Mouse (Mus musculus): ENCODE data around the gene Tas2r135. TPM values are rescaled to one million over a fixed set of nuclear protein-coding genes. Genes with fewer than 3 reads are reported as not detected.

Tas2r135 gene
- 1.6 TPM in 1 of 3 replicates, not detected in the others for total RNA-seq (2017)

GRCm38 (mm10) chr6:42405134-42405533, at the start of gene Tas2r135:
TSS of gene Tas2r135 (plus strand) at chr6:42405434.
- ATAC-seq (replicated peaks; ENCODE audit: insufficient number of reproducible peaks, low FRiP score, low TSS enrichment, poor library complexity, severe bottlenecking) = no peak

DNA sequence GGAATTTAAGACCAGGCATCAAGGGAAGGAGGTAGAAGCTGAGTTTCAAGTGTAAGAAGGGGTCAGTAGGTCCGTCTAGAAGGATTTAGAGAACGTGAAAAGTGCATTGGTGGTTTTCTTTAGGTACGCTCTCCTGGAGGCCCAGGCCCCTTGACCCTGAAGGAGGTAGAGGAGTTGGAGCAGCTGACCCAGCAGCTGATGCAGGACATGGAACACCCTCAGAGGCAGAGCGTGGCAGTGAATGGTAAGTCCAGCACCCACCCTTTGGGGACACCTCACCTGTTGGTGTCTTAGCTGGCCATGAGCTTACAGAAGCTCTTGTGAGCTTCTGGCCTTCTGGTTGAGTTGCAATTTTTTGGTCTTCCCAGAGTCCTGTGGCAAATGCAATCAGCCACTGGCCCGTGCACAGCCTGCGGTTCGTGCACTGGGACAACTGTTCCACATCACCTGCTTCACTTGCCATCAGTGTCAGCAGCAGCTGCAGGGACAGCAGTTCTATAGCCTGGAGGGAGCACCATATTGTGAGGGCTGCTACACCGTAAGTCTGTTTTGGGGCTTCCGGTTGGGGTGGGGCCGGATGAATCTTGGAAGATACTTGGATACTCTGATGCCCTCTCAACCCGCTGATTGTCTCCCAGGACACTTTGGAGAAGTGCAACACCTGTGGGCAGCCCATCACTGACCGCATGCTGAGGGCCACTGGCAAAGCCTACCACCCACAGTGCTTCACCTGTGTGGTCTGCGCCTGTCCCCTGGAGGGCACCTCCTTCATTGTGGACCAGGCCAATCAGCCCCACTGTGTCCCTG, 49.2 kb upstream of the Tas2r135 start:
- ATAC-seq (replicated peaks; ENCODE audit: insufficient number of reproducible peaks, low FRiP score, low TSS enrichment, poor library complexity, severe bottlenecking) = no peak

- no peak for ATAC-seq (replicated peaks; ENCODE audit: insufficient number of reproducible peaks, low FRiP score, low TSS enrichment, poor library complexity, severe bottlenecking)
Observed at GRCm38 (mm10) chr6:42356913-42357312, 48.3 kb upstream of the Tas2r135 start.

DNA sequence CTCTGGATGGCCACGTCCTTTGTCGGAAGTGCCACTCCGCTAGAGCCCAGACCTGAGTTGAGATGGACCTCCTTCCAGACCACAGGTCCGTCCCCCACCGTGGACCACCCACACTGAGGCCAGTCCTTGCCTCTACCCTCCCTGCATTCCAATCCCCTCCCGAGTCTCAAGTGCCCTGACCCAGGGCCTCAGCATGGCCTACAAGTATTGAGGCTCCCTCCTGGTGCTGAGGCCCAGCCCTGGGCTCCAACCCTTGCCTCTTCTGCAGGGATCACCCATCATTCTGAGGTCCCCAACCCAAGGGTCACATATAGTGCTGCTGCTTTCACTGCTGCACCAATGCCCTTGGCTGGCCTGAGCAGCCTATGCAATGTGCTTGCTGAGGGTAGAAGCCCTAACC, 47.3 kb upstream of the Tas2r135 start:
- no peak for ATAC-seq (replicated peaks; ENCODE audit: insufficient number of reproducible peaks, low FRiP score, low TSS enrichment, poor library complexity, severe bottlenecking)

GRCm38 (mm10) chr6:42358901-42359300, 46.3 kb upstream of the Tas2r135 start:
- no peak for ATAC-seq (replicated peaks; ENCODE audit: insufficient number of reproducible peaks, low FRiP score, low TSS enrichment, poor library complexity, severe bottlenecking)

- no peak for ATAC-seq (replicated peaks; ENCODE audit: insufficient number of reproducible peaks, low FRiP score, low TSS enrichment, poor library complexity, severe bottlenecking)
Observed at GRCm38 (mm10) chr6:42359364-42360147, 45.7 kb upstream of the Tas2r135 start.

GRCm38 (mm10) chr6:42360231-42360840, 44.9 kb upstream of the Tas2r135 start:
- no peak for ATAC-seq (replicated peaks; ENCODE audit: insufficient number of reproducible peaks, low FRiP score, low TSS enrichment, poor library complexity, severe bottlenecking)

GRCm38 (mm10) chr6:42361041-42361895, 44.0 kb upstream of the Tas2r135 start:
- ATAC-seq (replicated peaks; ENCODE audit: insufficient number of reproducible peaks, low FRiP score, low TSS enrichment, poor library complexity, severe bottlenecking) = no peak

DNA sequence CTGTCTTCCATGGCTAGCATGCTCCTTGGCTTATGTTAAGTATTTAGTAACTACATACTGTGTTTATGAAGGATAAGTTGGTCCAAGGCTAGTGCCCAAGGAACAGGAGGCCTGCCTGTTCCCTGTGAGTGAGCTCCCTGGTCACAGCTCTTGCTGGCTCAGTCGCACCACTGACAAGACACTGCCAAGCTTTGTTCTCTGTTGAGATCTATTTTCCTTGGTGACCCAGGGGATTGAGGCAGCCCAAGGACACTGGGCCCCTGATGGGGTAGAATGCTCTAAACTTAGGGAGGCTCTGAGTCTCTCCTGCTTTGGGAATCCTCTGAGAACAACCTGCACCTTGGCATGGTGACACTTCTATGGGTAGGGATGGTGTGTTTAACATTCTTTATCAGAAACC, 43.2 kb upstream of the Tas2r135 start:
- no peak for ATAC-seq (replicated peaks; ENCODE audit: insufficient number of reproducible peaks, low FRiP score, low TSS enrichment, poor library complexity, severe bottlenecking)

- no peak for ATAC-seq (replicated peaks; ENCODE audit: insufficient number of reproducible peaks, low FRiP score, low TSS enrichment, poor library complexity, severe bottlenecking)
Observed at GRCm38 (mm10) chr6:42362497-42362896, 42.7 kb upstream of the Tas2r135 start.

- ATAC-seq (replicated peaks; ENCODE audit: insufficient number of reproducible peaks, low FRiP score, low TSS enrichment, poor library complexity, severe bottlenecking) = no peak
Observed at GRCm38 (mm10) chr6:42362974-42363373, 42.3 kb upstream of the Tas2r135 start.

- ATAC-seq (replicated peaks; ENCODE audit: insufficient number of reproducible peaks, low FRiP score, low TSS enrichment, poor library complexity, severe bottlenecking) = no peak
Observed at GRCm38 (mm10) chr6:42364066-42364465, 41.2 kb upstream of the Tas2r135 start.

DNA sequence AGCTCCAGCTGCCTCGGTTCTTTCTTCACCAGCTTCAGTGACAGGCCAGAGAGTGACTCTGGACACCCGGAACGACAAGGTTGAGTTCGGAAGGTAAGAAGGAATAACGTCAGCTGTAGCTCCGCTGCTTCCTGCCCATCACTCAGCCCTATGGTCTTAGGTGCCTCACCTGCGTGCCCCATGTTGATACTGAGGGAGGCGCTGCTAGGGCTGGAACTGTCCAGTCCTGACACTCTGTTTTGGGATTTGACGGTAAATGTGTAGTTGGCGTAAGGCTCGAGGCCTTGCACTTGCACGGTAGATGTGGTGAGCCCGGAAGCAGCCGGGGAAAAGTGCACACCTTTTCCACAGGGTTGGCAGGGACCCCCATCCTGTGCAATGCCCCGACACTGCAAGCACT, 40.6 kb upstream of the Tas2r135 start:
- ATAC-seq (replicated peaks; ENCODE audit: insufficient number of reproducible peaks, low FRiP score, low TSS enrichment, poor library complexity, severe bottlenecking) = no peak

- ATAC-seq (replicated peaks; ENCODE audit: insufficient number of reproducible peaks, low FRiP score, low TSS enrichment, poor library complexity, severe bottlenecking) = no peak
Observed at GRCm38 (mm10) chr6:42365215-42365614, 40.0 kb upstream of the Tas2r135 start.

DNA sequence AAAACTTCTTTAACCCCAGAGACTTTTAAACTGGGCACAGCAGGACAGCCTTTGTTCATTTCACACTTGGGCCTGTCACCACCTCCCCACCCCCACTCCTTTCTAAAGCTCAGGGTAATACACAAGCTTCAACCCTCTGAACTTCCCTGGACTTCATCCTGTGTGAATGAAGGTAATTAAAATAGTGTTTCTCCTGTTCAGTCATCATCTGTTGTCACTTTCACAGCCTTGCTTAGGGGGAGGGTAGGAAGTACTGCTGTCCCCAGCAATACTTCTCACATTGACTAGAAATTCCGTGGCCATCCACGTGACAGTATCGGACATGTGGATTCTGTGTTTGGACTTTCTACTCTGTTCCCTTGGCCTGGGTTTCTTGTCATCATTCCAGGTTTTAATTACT, 35.4 kb upstream of the Tas2r135 start:
- ATAC-seq (replicated peaks; ENCODE audit: insufficient number of reproducible peaks, low FRiP score, low TSS enrichment, poor library complexity, severe bottlenecking) = no peak

- ATAC-seq (replicated peaks; ENCODE audit: insufficient number of reproducible peaks, low FRiP score, low TSS enrichment, poor library complexity, severe bottlenecking) = no peak
Observed at GRCm38 (mm10) chr6:42370630-42371363, 34.4 kb upstream of the Tas2r135 start.

- ATAC-seq (replicated peaks; ENCODE audit: insufficient number of reproducible peaks, low FRiP score, low TSS enrichment, poor library complexity, severe bottlenecking) = 0 out of 2 replicates have a peak, but pooled peaks have one; percentile 8
Observed at GRCm38 (mm10) chr6:42372001-42372400, 33.2 kb upstream of the Tas2r135 start.

- 0 out of 2 replicates have a peak, but pooled peaks have one; percentile 4 for ATAC-seq (replicated peaks; ENCODE audit: insufficient number of reproducible peaks, low FRiP score, low TSS enrichment, poor library complexity, severe bottlenecking)
Observed at GRCm38 (mm10) chr6:42372421-42372815, 32.8 kb upstream of the Tas2r135 start.

Data from monocyte, adult 5-6 weeks (primary cell).